23 mouse cellular contexts compared by ENCODE assay signal in the genomic region with DNA sequence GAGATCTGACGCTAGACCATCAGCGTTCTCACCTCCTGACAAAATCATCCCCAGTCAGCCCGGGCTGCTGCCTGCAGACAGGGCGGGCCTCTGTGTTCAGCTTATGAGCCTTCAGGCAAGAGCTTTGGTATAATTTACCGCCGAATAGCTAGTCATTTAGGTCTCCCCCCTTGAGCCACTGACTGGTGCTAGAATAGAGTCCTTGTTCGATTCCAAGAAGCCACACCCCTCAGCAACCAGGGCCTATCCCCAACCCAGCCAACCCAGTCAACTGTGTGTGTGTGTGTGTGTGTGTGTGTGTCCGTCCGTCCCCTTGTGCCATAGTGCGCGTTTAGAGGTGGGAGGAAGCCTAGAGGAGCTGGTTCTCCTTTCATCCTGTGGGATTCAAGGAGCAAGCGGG. TPM values are rescaled to one million over a fixed set of nuclear protein-coding genes. Genes with fewer than 3 reads are reported as not detected.
DNase-seq lines count a peak whose midpoint lies in the region; ATAC-seq and TF ChIP-seq lines count a peak whose summit lies in the region.
"Had no signal": no experiment of that assay in that cellular context is flagged by ENCODE, and none has a peak within 500 bp of the region (broad histone marks: within the 10 kb centered on the region; RNA-seq: fewer than 3 reads in every experiment).

No protein-coding gene starts in this region.

- peak overlapping the region; percentile 57; the same call in 1 of the 2 replicates for H3K27ac ChIP-seq in hindbrain, embryonic 10.5 days
- no peak overlapping the region; the same call in 1 of the 2 replicates for H3K27ac ChIP-seq in hindbrain, postnatal 0 days
- H3K27ac ChIP-seq in embryonic facial prominence, embryonic 15.5 days (replicated peaks): peak overlapping the region; percentile 22; the same call in 1 of the 2 replicates
- H3K27ac ChIP-seq: heart, embryonic 13.5 days; kidney, postnatal 0 days; neural tube, embryonic 15.5 days had no signal

- no peaks in the 10 kb centered on the region for H3K27me3 ChIP-seq in hindbrain, embryonic 10.5 days (ENCODE audit: insufficient read depth, poor library complexity, severe bottlenecking)
- H3K27me3 ChIP-seq in hindbrain, postnatal 0 days (ENCODE audit: insufficient read depth, low read length): no peaks in the 10 kb centered on the region
- H3K27me3 ChIP-seq in E14TG2a.4 (ENCODE audit: insufficient read depth, low read length): no peaks in the 10 kb centered on the region
- no peaks in the 10 kb centered on the region for H3K27me3 ChIP-seq in embryonic facial prominence, embryonic 15.5 days
- H3K27me3 ChIP-seq: heart, embryonic 13.5 days; megakaryocyte, embryonic 14.5 days; neural tube, embryonic 15.5 days; Patski had no signal

- DNase-seq in hindbrain, embryonic 10.5 days (ENCODE audit: low spot score): no peak
- DNase-seq in hindbrain, postnatal 0 days (ENCODE audit: low spot score): no peak
- peak; percentile 45 for DNase-seq in R1 (ENCODE audit: low read depth, low spot score)
- no peak for DNase-seq in thymus, postnatal 25 days
- DNase-seq in testis, postnatal 10 days (ENCODE audit: low spot score): no peak
- DNase-seq: adrenal gland, postnatal 36 days; B cell, adult 2 months; cerebellum, adult 8-10 months; heart, postnatal 36 days; left cerebral cortex, postnatal 4 days; lung, postnatal 14 days; right cerebral cortex, postnatal 25 days; thymus, adult 2 months had no signal

- H3K36me3 ChIP-seq in hindbrain, embryonic 10.5 days: peaks cover 46% of the 10 kb centered on the region
- H3K36me3 ChIP-seq in hindbrain, postnatal 0 days (ENCODE audit: insufficient read depth, low read length): peaks cover 7% of the 10 kb centered on the region
- H3K36me3 ChIP-seq in E14TG2a.4 (ENCODE audit: insufficient read depth, low read length): peaks cover 38% of the 10 kb centered on the region
- peaks cover 13% of the 10 kb centered on the region for H3K36me3 ChIP-seq in embryonic facial prominence, embryonic 15.5 days

- no peak overlapping the region for H3K4me2 ChIP-seq in hindbrain, postnatal 0 days (ENCODE audit: low read depth, low read length)
- H3K4me2 ChIP-seq in embryonic facial prominence, embryonic 15.5 days (replicated peaks): no peak overlapping the region
- H3K4me2 ChIP-seq: heart, embryonic 13.5 days; neural tube, embryonic 15.5 days had no signal

- no peak for ATAC-seq in hindbrain, postnatal 0 days
- ATAC-seq in embryonic facial prominence, embryonic 15.5 days (ENCODE audit: insufficient number of reproducible peaks, low FRiP score, low TSS enrichment, low read depth): peak; percentile 55; the same call in 1 of the 2 replicates
- ATAC-seq: hindbrain, embryonic 16.5 days; intestine, postnatal 0 days; midbrain, embryonic 16.5 days; Patski had no signal

- TF ChIP-seq CTCF in hindbrain, postnatal 0 days (IDR thresholded peaks at IDR 0.05; ENCODE audit: low read depth): no peak
- no peak for TF ChIP-seq CTCF in E14TG2a.4 (conservative IDR thresholded peaks at IDR 0.05; ENCODE audit: low read length)

- no peak overlapping the region for H3K4me3 ChIP-seq in hindbrain, embryonic 10.5 days
- no peak overlapping the region for H3K4me3 ChIP-seq in hindbrain, postnatal 0 days (ENCODE audit: low read length)
- peak overlapping the region; percentile 41; the same call in 1 of the 2 replicates for H3K4me3 ChIP-seq in E14TG2a.4 (replicated peaks; ENCODE audit: low read length)
- no peak overlapping the region for H3K4me3 ChIP-seq in embryonic facial prominence, embryonic 15.5 days (replicated peaks)
- H3K4me3 ChIP-seq: heart, embryonic 13.5 days; megakaryocyte, embryonic 14.5 days; neural tube, embryonic 15.5 days had no signal

- H3K9ac ChIP-seq in hindbrain, postnatal 0 days (replicated peaks; ENCODE audit: low read length): no peak overlapping the region
- H3K9ac ChIP-seq in embryonic facial prominence, embryonic 15.5 days: no peak overlapping the region
- H3K9ac ChIP-seq: heart, embryonic 13.5 days; neural tube, embryonic 15.5 days had no signal

- 76% methylated on average over 12 of the region's 12 CpGs for WGBS in hindbrain, embryonic 10.5 days
- 73% methylated on average over 12 of the region's 12 CpGs for WGBS in hindbrain, postnatal 0 days
- WGBS in embryonic facial prominence, embryonic 15.5 days: 45% methylated on average over 12 of the region's 12 CpGs

- H3K9me3 ChIP-seq in hindbrain, embryonic 10.5 days: no peaks in the 10 kb centered on the region
- H3K9me3 ChIP-seq in hindbrain, postnatal 0 days (ENCODE audit: low read length): no peaks in the 10 kb centered on the region
- no peaks in the 10 kb centered on the region for H3K9me3 ChIP-seq in E14TG2a.4 (ENCODE audit: low read length)
- no peaks in the 10 kb centered on the region for H3K9me3 ChIP-seq in embryonic facial prominence, embryonic 15.5 days (replicated peaks)
- H3K9me3 ChIP-seq: heart, embryonic 13.5 days; megakaryocyte, embryonic 14.5 days; neural tube, embryonic 15.5 days had no signal

- H3K4me1 ChIP-seq in hindbrain, embryonic 10.5 days (replicated peaks): peaks cover 69% of the 10 kb centered on the region
- peaks cover 4% of the 10 kb centered on the region; the same call in 1 of the 2 replicates for H3K4me1 ChIP-seq in hindbrain, postnatal 0 days (ENCODE audit: insufficient read depth, low read length)
- H3K4me1 ChIP-seq in E14TG2a.4 (replicated peaks; ENCODE audit: low read depth, low read length): peaks cover 94% of the 10 kb centered on the region
- H3K4me1 ChIP-seq in embryonic facial prominence, embryonic 15.5 days: peaks cover 64% of the 10 kb centered on the region

RNA-seq across cellular contexts. Expression of gene Foxk1, which starts 29.7 kb away (rescaled TPM):
- polyA plus RNA-seq in hindbrain, embryonic 10.5 days (2016; fragmentation: Nextera tagmentation; extraction: Ambion mirVana): 5.2 and 5.5 TPM in 2 replicates
- 23.3 and 24.0 TPM in 2 replicates for total RNA-seq in hindbrain, postnatal 0 days (2014; rRNA removed)
- 4.6 and 6.0 TPM in 2 replicates for polyA plus RNA-seq in hindbrain, postnatal 0 days (2015; fragmentation: Nextera tagmentation; extraction: Ambion mirVana)
- polyA plus RNA-seq in embryonic facial prominence, embryonic 15.5 days (2015; fragmentation: Nextera tagmentation; extraction: Ambion mirVana): 6.5 and 6.6 TPM in 2 replicates

RNA-seq across cellular contexts. Expression of gene Ap5z1, which starts 32.7 kb away (rescaled TPM):
- 13.5 and 16.9 TPM in 2 replicates for polyA plus RNA-seq in hindbrain, embryonic 10.5 days (2016; fragmentation: Nextera tagmentation; extraction: Ambion mirVana)
- 12.8 and 22.1 TPM in 2 replicates for total RNA-seq in hindbrain, postnatal 0 days (2014; rRNA removed)
- polyA plus RNA-seq in hindbrain, postnatal 0 days (2015; fragmentation: Nextera tagmentation; extraction: Ambion mirVana): 7.5 and 7.9 TPM in 2 replicates
- polyA plus RNA-seq in embryonic facial prominence, embryonic 15.5 days (2015; fragmentation: Nextera tagmentation; extraction: Ambion mirVana): 9.9 and 11.8 TPM in 2 replicates
